ENCODE assay signal across 13 mouse cellular contexts in the genomic region with DNA sequence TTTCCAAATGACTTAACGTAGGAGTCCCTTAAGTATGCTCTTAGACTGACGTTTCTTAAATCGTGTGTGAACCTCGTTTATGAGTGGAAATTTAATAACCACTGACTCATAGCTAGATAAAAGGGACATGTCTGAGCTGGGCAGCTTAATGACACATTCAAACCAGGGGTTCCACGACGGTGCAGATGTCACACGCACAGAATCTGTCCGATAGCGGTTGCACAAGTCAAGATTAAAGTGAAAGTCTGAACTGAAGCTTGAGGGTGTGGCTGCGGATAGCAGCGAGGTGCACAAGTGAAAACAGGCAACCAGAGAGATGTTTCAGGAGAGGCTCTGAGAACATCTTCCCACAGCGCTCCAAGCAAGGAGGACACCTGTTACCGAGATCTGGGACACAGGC. TPM values are rescaled to one million over a fixed set of nuclear protein-coding genes. Genes with fewer than 3 reads are reported as not detected.
DNase-seq lines count a peak whose midpoint lies in the region; ATAC-seq lines count a peak whose summit lies in the region.
"Had no signal": no experiment of that assay in that cellular context is flagged by ENCODE, and none has a peak within 500 bp of the region (broad histone marks: within the 10 kb centered on the region; RNA-seq: fewer than 3 reads in every experiment).

No protein-coding gene starts in this region.

- no peak for ATAC-seq in limb, embryonic 13.5 days (ENCODE audit: low FRiP score, low read depth)
- ATAC-seq in activated CD4-positive, CD25-positive, alpha-beta regulatory T cell, adult 4 months: peak; percentile 50

- no peak overlapping the region for H3K4me3 ChIP-seq in limb, embryonic 13.5 days
- no peak overlapping the region for H3K4me3 ChIP-seq in limb, embryonic 10.5 days
- peak overlapping the region; percentile 89 for H3K4me3 ChIP-seq in megakaryocyte, embryonic 14.5 days (replicated peaks)
- H3K4me3 ChIP-seq: embryonic facial prominence, embryonic 12.5 days had no signal

- no peak overlapping the region for H3K27ac ChIP-seq in limb, embryonic 13.5 days
- H3K27ac ChIP-seq in limb, embryonic 10.5 days: no peak overlapping the region
- H3K27ac ChIP-seq: embryonic facial prominence, embryonic 12.5 days had no signal

- peaks cover 15% of the 10 kb centered on the region; the same call in 1 of the 2 replicates for H3K36me3 ChIP-seq in limb, embryonic 13.5 days
- peaks cover 13% of the 10 kb centered on the region for H3K36me3 ChIP-seq in limb, embryonic 10.5 days
- peaks cover 10% of the 10 kb centered on the region for H3K36me3 ChIP-seq in megakaryocyte, embryonic 14.5 days (replicated peaks; ENCODE audit: low read length)
- H3K36me3 ChIP-seq: embryonic facial prominence, embryonic 12.5 days had no signal

- peaks cover 3% of the 10 kb centered on the region; the same call in 1 of the 2 replicates for H3K27me3 ChIP-seq in limb, embryonic 13.5 days
- no peaks in the 10 kb centered on the region; the same call in 1 of the 2 replicates for H3K27me3 ChIP-seq in limb, embryonic 10.5 days (ENCODE audit: low read depth, poor library complexity, severe bottlenecking)
- no peaks in the 10 kb centered on the region for H3K27me3 ChIP-seq in megakaryocyte, embryonic 14.5 days (replicated peaks)

- no peak for DNase-seq in limb, embryonic 10.5 days (ENCODE audit: low spot score)
- peak; percentile 54 for DNase-seq in induced T-regulatory cell, adult 2 months (ENCODE audit: low read depth)
- no peak for DNase-seq in spleen, postnatal 4 days (ENCODE audit: low spot score in 2 of 2)
- DNase-seq in retina, postnatal 1 day: no peak
- DNase-seq: adrenal gland, postnatal 10 days; cerebellum, adult 8-10 months; kidney, postnatal 25 days; right cerebral cortex, adult 18-20 months; thymus, adult 2 months had no signal

- no peak overlapping the region for H3K9ac ChIP-seq in limb, embryonic 13.5 days
- H3K9ac ChIP-seq: embryonic facial prominence, embryonic 12.5 days had no signal

- H3K4me1 ChIP-seq in limb, embryonic 13.5 days: peaks cover 49% of the 10 kb centered on the region
- peaks cover 22% of the 10 kb centered on the region for H3K4me1 ChIP-seq in limb, embryonic 10.5 days
- H3K4me1 ChIP-seq in megakaryocyte, embryonic 14.5 days: peaks cover 72% of the 10 kb centered on the region

- H3K9me3 ChIP-seq in limb, embryonic 13.5 days: no peaks in the 10 kb centered on the region; the same call in 1 of the 2 replicates
- no peaks in the 10 kb centered on the region for H3K9me3 ChIP-seq in limb, embryonic 10.5 days (replicated peaks)
- peaks cover 3% of the 10 kb centered on the region; the same call in 1 of the 2 replicates for H3K9me3 ChIP-seq in megakaryocyte, embryonic 14.5 days

- WGBS in limb, embryonic 13.5 days: 43% methylated on average over 13 of the region's 13 CpGs
- 63% methylated on average over 13 of the region's 13 CpGs for WGBS in limb, embryonic 10.5 days

- H3K4me2 ChIP-seq in limb, embryonic 13.5 days (replicated peaks): peak overlapping the region; percentile 12; the same call in 1 of the 2 replicates

RNA-seq across cellular contexts. Expression of gene Dnmbp, which starts 18.6 kb away (rescaled TPM):
- polyA plus RNA-seq in limb, embryonic 13.5 days (2015; fragmentation: Nextera tagmentation; extraction: Ambion mirVana): 26.7 and 27.3 TPM in 2 replicates
- 19.4 and 22.0 TPM in 2 replicates for polyA plus RNA-seq in limb, embryonic 10.5 days (2016; fragmentation: Nextera tagmentation; extraction: Ambion mirVana)
- 1 to 10 TPM; 3.5 to 7.0 TPM for polyA plus RNA-seq in activated CD4-positive, CD25-positive, alpha-beta regulatory T cell, adult 4 months (2017; shearing (Covaris generic))
- polyA plus RNA-seq in megakaryocyte, embryonic 14.5 days (2012; ENCODE audit: insufficient read depth, low replicate concordance): 0.70 and 2.0 TPM in 2 replicates
